Mouse (Mus musculus) liver, embryonic 15.5 days (tissue): Measurements from ENCODE around the gene Bag5. TPM values are rescaled to one million over a fixed set of nuclear protein-coding genes. Genes with fewer than 3 reads are reported as not detected.
"Not testable (repeated sequence)": the region's sequence is repeated elsewhere in the genome, so short reads cannot be mapped to it uniquely, and the experiment has no call there.

Experiments
- ATAC-seq: fragments of 200-750 bp; cut with Nextera tagmentation; 2 replicates; pipeline ENCODE4 v1.8.0; 2017; ENCODE audit warnings: moderate number of reproducible peaks, mild to moderate bottlenecking, moderate library complexity; ENCODE audit not compliant: insufficient read depth
- H3K27ac ChIP-seq: fragments of 300-500 bp; sonication (generic); replicated peaks from 2 replicates; pipeline ENCODE4 v1.5.1; 2015; ENCODE audit warnings: mild to moderate bottlenecking, inconsistent platforms
- H3K27me3 ChIP-seq: fragments of 300-500 bp; sonication (generic); 2 replicates; pipeline ENCODE4 v1.6.1; 2015; ENCODE audit warnings: mild to moderate bottlenecking, inconsistent platforms
- H3K36me3 ChIP-seq: fragments of 300-500 bp; sonication (generic); replicated peaks from 2 replicates; pipeline ENCODE4 v1.6.1; 2015; ENCODE audit warnings: moderate library complexity, mild to moderate bottlenecking, inconsistent platforms
- H3K4me1 ChIP-seq: fragments of 300-500 bp; sonication (generic); replicated peaks from 2 replicates; pipeline ENCODE4 v1.6.1; 2015; ENCODE audit warnings: inconsistent platforms
- H3K4me2 ChIP-seq: fragments of 300-500 bp; sonication (generic); 2 replicates; pipeline ENCODE4 v1.6.1; 2015; ENCODE audit warnings: moderate library complexity, mild to moderate bottlenecking, inconsistent platforms
- H3K4me3 ChIP-seq: fragments of 300-500 bp; sonication (generic); replicated peaks from 2 replicates; pipeline ENCODE4 v1.5.1; 2015; ENCODE audit warnings: mild to moderate bottlenecking, inconsistent platforms
- H3K9ac ChIP-seq: fragments of 300-500 bp; sonication (generic); 2 replicates; pipeline ENCODE4 v1.6.1; 2015; ENCODE audit warnings: moderate library complexity, mild to moderate bottlenecking, inconsistent platforms
- H3K9me3 ChIP-seq: fragments of 300-500 bp; sonication (generic); replicated peaks from 2 replicates; pipeline ENCODE4 v1.6.1; 2016; ENCODE audit warnings: inconsistent platforms
- WGBS: fragments of 180-500 bp; shearing (Covaris S2); methylation state at CpG from one replicate; pipeline ENCODE4 v1.1.7; 2015; ENCODE audit warnings: mixed read lengths; ENCODE audit not compliant: insufficient replicate concordance; 5-methylcytosine and 5-hydroxymethylcytosine counted together
- polyA plus RNA-seq: library from polyadenylated mRNA; unstranded; fragments of >200 nt; fragmentation: Nextera tagmentation; extraction: Ambion mirVana; gene quantifications from 2 replicates; pipeline ENCODE4 v1.2.1, GENCODE M21; 2015

Bag5 gene
- polyA plus RNA-seq, 1 experiment from 2014 or later, result 15.9 TPM

DNA sequence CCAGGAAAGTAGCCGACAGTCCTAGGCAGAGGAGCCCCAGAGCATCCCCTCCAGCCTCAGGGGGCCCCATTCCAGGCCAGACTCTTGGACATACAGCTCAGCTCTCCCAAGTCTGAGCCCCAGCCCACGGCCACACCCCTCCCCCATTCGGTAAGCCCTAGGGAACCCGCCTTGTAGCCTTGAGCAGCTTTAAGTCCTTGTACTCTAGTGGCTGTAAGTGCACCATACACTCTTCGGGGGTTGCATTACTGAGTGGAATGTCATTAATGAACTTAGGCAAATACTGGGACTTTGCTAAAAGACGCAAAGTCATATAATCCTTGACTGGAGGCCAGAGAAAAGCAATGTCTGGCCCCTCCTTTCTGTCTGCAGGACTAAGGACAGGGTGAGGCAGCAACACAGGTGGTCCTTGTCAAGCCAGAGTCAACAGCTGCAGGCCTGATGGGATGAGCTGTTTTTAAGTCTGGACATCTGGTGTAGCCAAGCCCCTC lies 48.9 kb downstream of the Bag5 start:
- no peak for ATAC-seq
- H3K36me3 ChIP-seq, result no peaks in the 10 kb centered on the region; the same call in 1 of the 2 replicates
- H3K4me2 ChIP-seq, result no peak overlapping the region
- H3K27ac ChIP-seq, result no peak overlapping the region
- H3K4me3 ChIP-seq, result no peak overlapping the region
- 64% methylated on average over 6 of the region's 6 CpGs for WGBS
- peaks cover 10% of the 10 kb centered on the region for H3K4me1 ChIP-seq
- no peaks in the 10 kb centered on the region for H3K9me3 ChIP-seq
- H3K27me3 ChIP-seq, result peaks cover 15% of the 10 kb centered on the region
- H3K9ac ChIP-seq, result no peak overlapping the region

DNA sequence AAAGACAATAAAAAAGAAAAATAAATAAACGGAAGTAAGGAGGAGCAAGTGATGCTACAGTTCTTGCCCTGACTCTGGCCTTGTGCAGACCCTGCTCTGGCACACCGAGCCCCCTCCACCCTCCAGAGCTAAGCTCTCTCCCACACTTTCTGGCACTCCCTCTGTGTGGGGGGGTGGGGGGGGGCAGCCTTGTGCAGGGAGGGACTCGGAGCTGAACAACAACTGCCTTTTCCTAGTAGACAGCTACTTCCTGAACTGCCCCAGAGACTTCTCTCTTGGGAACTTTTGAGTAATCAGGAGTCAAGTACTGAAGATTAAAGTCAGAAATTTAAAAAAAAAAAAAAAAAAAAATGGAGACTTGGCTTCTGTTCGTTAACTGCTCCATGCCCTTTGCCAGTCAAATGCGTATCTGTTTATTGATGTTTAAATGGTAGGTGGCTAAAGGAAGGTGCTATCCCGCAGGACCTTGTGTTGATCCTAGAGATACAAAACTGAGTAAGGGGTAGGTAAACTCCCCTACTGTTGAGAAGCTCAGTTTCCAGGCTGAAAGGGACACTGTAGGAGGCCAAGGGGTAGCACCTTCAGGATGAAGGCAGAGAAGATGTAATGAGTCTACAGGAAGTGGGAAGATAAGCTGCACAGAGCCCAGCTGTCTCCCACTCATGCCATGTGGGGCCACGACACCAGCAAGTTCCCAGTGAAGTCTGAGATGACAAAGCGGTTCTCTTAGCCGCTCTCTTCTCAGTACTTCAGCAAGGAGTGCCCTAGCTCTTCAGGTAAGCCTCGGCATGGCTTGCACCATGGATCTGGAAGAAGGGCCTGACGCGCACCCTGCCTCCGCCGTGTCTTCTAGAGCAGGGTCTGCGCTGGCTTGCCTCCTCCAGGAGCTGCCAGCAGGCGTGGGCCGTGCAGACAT lies 49.6 kb downstream of the Bag5 start:
- Histone ChIP-seq H3K4me1 (peaks cover 3% of the 10 kb centered on the region), H3K9me3 (no peaks in the 10 kb centered on the region), H3K27me3 (peaks cover 8% of the 10 kb centered on the region; the same call in 1 of the 2 replicates), H3K36me3 (peaks cover 3% of the 10 kb centered on the region; the same call in 1 of the 2 replicates), H3K27ac (no peak overlapping the region), H3K4me2 (no peak overlapping the region), H3K9ac (no peak overlapping the region), H3K4me3 (no peak overlapping the region)
- 62% methylated on average over 17 of the region's 17 CpGs for WGBS
- ATAC-seq, result no peak

DNA sequence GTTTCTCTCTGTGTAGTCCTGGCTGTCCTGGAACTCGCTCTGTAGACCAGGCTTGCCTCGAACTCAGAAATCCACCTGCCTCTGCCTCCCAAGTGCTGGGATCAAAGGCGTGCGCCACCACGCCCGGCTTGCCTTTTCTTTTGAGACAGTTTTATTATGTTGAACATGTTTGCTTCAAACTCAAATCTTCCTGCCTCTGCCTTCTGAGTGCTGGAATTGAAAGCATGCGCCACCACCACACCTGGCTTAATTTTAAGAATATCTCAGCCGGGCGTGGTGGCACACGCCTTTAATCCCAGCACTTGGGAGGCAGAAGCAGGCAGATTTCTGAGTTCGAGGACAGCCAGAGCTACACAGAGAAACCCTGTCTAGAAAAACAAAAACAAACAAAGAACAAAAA lies 51.5 kb downstream of the Bag5 start:
- not testable (repeated sequence) for H3K4me2 ChIP-seq, H3K27ac ChIP-seq, H3K4me3 ChIP-seq, ATAC-seq, H3K27me3 ChIP-seq, H3K4me1 ChIP-seq, H3K9me3 ChIP-seq, H3K9ac ChIP-seq
- H3K36me3 ChIP-seq, result peaks cover 15% of the 10 kb centered on the region
- 89% methylated on average over 11 of the region's 11 CpGs for WGBS

DNA sequence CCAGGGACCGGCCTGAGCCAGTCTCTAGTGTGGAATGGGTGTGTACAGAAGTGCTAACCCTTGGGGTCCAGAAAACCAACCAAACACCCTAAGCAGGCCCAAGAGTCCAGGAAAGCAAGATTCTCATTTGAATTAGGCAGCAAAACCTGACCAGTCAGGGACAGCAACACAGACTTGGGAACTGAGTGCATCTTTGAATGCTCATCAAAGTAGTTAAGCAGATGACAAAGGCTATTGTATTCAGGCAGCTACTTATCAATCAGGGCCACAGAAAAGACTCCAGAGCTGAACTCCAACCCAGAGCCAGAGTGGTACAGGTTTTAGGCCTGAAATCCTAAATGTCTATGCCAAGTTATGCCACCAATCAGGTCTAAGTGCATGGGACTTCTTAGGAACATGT lies 52.4 kb downstream of the Bag5 start:
- ATAC-seq, result no peak
- H3K36me3 ChIP-seq, result peaks cover 23% of the 10 kb centered on the region
- peaks cover 2% of the 10 kb centered on the region; the same call in 1 of the 2 replicates for H3K4me1 ChIP-seq
- no peaks in the 10 kb centered on the region for H3K9me3 ChIP-seq
- H3K27me3 ChIP-seq, result no peaks in the 10 kb centered on the region
- 97% methylated on average over 1 of the region's 1 CpGs for WGBS
- no peak overlapping the region for H3K4me3 ChIP-seq
- no peak overlapping the region for H3K9ac ChIP-seq
- no peak overlapping the region for H3K4me2 ChIP-seq
- no peak overlapping the region for H3K27ac ChIP-seq

Other genes starting within 250 kb of the Bag5 start
- 0.56 and 0.62 TPM in 2 replicates for gene Gm266, start 227.4 kb downstream of the Bag5 start, polyA plus RNA-seq
- 499 and 578 TPM in 2 replicates for gene Eif5, start 175.2 kb downstream of the Bag5 start, polyA plus RNA-seq
- gene Mark3, start 138.7 kb downstream of the Bag5 start, polyA plus RNA-seq, result 13.3 and 17.4 TPM in 2 replicates
- gene Ckb, start 40.9 kb downstream of the Bag5 start, polyA plus RNA-seq, result 41.9 and 45.7 TPM in 2 replicates
- 5.9 and 7.3 TPM in 2 replicates for gene Trmt61a, start 35.2 kb downstream of the Bag5 start, polyA plus RNA-seq
- gene Apopt1, start within 50 bp of the Bag5 start, polyA plus RNA-seq, result 18.1 and 18.2 TPM in 2 replicates
- gene Klc1, start 45.6 kb upstream of the Bag5 start, polyA plus RNA-seq, result 18.1 and 18.3 TPM in 2 replicates
- gene Xrcc3, start 100.6 kb upstream of the Bag5 start, polyA plus RNA-seq, result 5.1 and 5.7 TPM in 2 replicates
- 64.4 and 78.6 TPM in 2 replicates for gene Zfyve21, start 100.9 kb upstream of the Bag5 start, polyA plus RNA-seq
- gene Ppp1r13b, start 194.9 kb upstream of the Bag5 start, polyA plus RNA-seq, result 3.6 and 3.7 TPM in 2 replicates